Mouse (Mus musculus): ENCODE data around the gene Pcdh7. TPM values are rescaled to one million over a fixed set of nuclear protein-coding genes. Genes with fewer than 3 reads are reported as not detected.
"Not testable (repeated sequence)": the region's sequence is repeated elsewhere in the genome, so short reads cannot be mapped to it uniquely, and the experiment has no call there.

Pcdh7 gene
- polyA plus RNA-seq, 1 experiment = 4.4 TPM

GRCm38 (mm10) chr5:58116096-58116495 lies 398.3 kb downstream of the Pcdh7 start:
- Histone ChIP-seq H3K4me3 (ENCODE audit: low read depth, low read length) (no peak overlapping the region), H3K4me1 (ENCODE audit: control insufficient read depth, insufficient read depth, insufficient read length, low read length) (no peaks in the 10 kb centered on the region), H3K27ac (ENCODE audit: insufficient read depth, low read depth, low read length) (no peak overlapping the region), H3K36me3 (ENCODE audit: control insufficient read depth, insufficient read depth, low read length) (no peaks in the 10 kb centered on the region), H3K27me3 (ENCODE audit: control insufficient read depth, insufficient read depth, low read length) (no peaks in the 10 kb centered on the region)
- TF ChIP-seq POLR2A (IDR thresholded peaks at IDR 0.05; ENCODE audit: low read depth, low read length) (no peak), CTCF (IDR thresholded peaks at IDR 0.05; ENCODE audit: extremely low read depth, insufficient read length, insufficient replicate concordance, low read depth, low read length) (no peak)
- WGBS = 69% methylated on average over 3 of the region's 3 CpGs

- no peak overlapping the region for H3K27ac ChIP-seq (ENCODE audit: insufficient read depth, low read depth, low read length)
- TF ChIP-seq CTCF (IDR thresholded peaks at IDR 0.05; ENCODE audit: extremely low read depth, insufficient read length, insufficient replicate concordance, low read depth, low read length) (no peak), POLR2A (IDR thresholded peaks at IDR 0.05; ENCODE audit: low read depth, low read length) (no peak)
- H3K4me1 ChIP-seq (ENCODE audit: control insufficient read depth, insufficient read depth, insufficient read length, low read length) = no peaks in the 10 kb centered on the region
- H3K36me3 ChIP-seq (ENCODE audit: control insufficient read depth, insufficient read depth, low read length) = no peaks in the 10 kb centered on the region
- WGBS = 77% methylated on average over 3 of the region's 3 CpGs
- H3K4me3 ChIP-seq (ENCODE audit: low read depth, low read length) = no peak overlapping the region
- no peaks in the 10 kb centered on the region for H3K27me3 ChIP-seq (ENCODE audit: control insufficient read depth, insufficient read depth, low read length)
Observed at GRCm38 (mm10) chr5:58117896-58118295, 400.1 kb downstream of the Pcdh7 start.

GRCm38 (mm10) chr5:58118930-58119611 lies 401.3 kb downstream of the Pcdh7 start:
- no peak for TF ChIP-seq POLR2A (IDR thresholded peaks at IDR 0.05; ENCODE audit: low read depth, low read length)
- no peak for TF ChIP-seq CTCF (IDR thresholded peaks at IDR 0.05; ENCODE audit: extremely low read depth, insufficient read length, insufficient replicate concordance, low read depth, low read length)
- Histone ChIP-seq H3K4me3 (ENCODE audit: low read depth, low read length) (no peak overlapping the region), H3K27ac (ENCODE audit: insufficient read depth, low read depth, low read length) (no peak overlapping the region), H3K4me1 (ENCODE audit: control insufficient read depth, insufficient read depth, insufficient read length, low read length) (no peaks in the 10 kb centered on the region), H3K36me3 (ENCODE audit: control insufficient read depth, insufficient read depth, low read length) (no peaks in the 10 kb centered on the region), H3K27me3 (ENCODE audit: control insufficient read depth, insufficient read depth, low read length) (no peaks in the 10 kb centered on the region)
- WGBS = 26% methylated on average over 3 of the region's 3 CpGs

- 65% methylated on average over 2 of the region's 2 CpGs for WGBS
Observed at GRCm38 (mm10) chr5:58143897-58144296, 426.1 kb downstream of the Pcdh7 start.

GRCm38 (mm10) chr5:58153966-58154365 lies 436.2 kb downstream of the Pcdh7 start:
- Histone ChIP-seq H3K27ac (ENCODE audit: insufficient read depth, low read depth, low read length) (no peak overlapping the region), H3K27me3 (ENCODE audit: control insufficient read depth, insufficient read depth, low read length) (no peaks in the 10 kb centered on the region), H3K4me1 (ENCODE audit: control insufficient read depth, insufficient read depth, insufficient read length, low read length) (no peaks in the 10 kb centered on the region), H3K4me3 (ENCODE audit: low read depth, low read length) (no peak overlapping the region), H3K36me3 (ENCODE audit: control insufficient read depth, insufficient read depth, low read length) (no peaks in the 10 kb centered on the region)
- TF ChIP-seq POLR2A (IDR thresholded peaks at IDR 0.05; ENCODE audit: low read depth, low read length) (no peak), CTCF (IDR thresholded peaks at IDR 0.05; ENCODE audit: extremely low read depth, insufficient read length, insufficient replicate concordance, low read depth, low read length) (no peak)
- 77% methylated on average over 5 of the region's 5 CpGs for WGBS

More at GRCm38 (mm10) chr5:58143897-58144296, 426.1 kb downstream of the Pcdh7 start:
- Histone ChIP-seq H3K4me3 (ENCODE audit: low read depth, low read length) (no peak overlapping the region), H3K27ac (ENCODE audit: insufficient read depth, low read depth, low read length) (no peak overlapping the region), H3K4me1 (ENCODE audit: control insufficient read depth, insufficient read depth, insufficient read length, low read length) (no peaks in the 10 kb centered on the region), H3K36me3 (ENCODE audit: control insufficient read depth, insufficient read depth, low read length) (no peaks in the 10 kb centered on the region), H3K27me3 (ENCODE audit: control insufficient read depth, insufficient read depth, low read length) (no peaks in the 10 kb centered on the region)
- no peak for TF ChIP-seq POLR2A (IDR thresholded peaks at IDR 0.05; ENCODE audit: low read depth, low read length)
- no peak for TF ChIP-seq CTCF (IDR thresholded peaks at IDR 0.05; ENCODE audit: extremely low read depth, insufficient read length, insufficient replicate concordance, low read depth, low read length)

GRCm38 (mm10) chr5:58172218-58172617 lies 454.5 kb downstream of the Pcdh7 start:
- no peak for TF ChIP-seq POLR2A (IDR thresholded peaks at IDR 0.05; ENCODE audit: low read depth, low read length)
- TF ChIP-seq CTCF (IDR thresholded peaks at IDR 0.05; ENCODE audit: extremely low read depth, insufficient read length, insufficient replicate concordance, low read depth, low read length) = no peak
- no peak overlapping the region for H3K27ac ChIP-seq (ENCODE audit: insufficient read depth, low read depth, low read length)
- H3K27me3 ChIP-seq (ENCODE audit: control insufficient read depth, insufficient read depth, low read length) = no peaks in the 10 kb centered on the region
- no peaks in the 10 kb centered on the region for H3K4me1 ChIP-seq (ENCODE audit: control insufficient read depth, insufficient read depth, insufficient read length, low read length)
- H3K4me3 ChIP-seq (ENCODE audit: low read depth, low read length) = no peak overlapping the region
- H3K36me3 ChIP-seq (ENCODE audit: control insufficient read depth, insufficient read depth, low read length) = no peaks in the 10 kb centered on the region

- H3K36me3 ChIP-seq (ENCODE audit: control insufficient read depth, insufficient read depth, low read length); H3K27ac ChIP-seq (ENCODE audit: insufficient read depth, low read depth, low read length); H3K27me3 ChIP-seq (ENCODE audit: control insufficient read depth, insufficient read depth, low read length): not testable (repeated sequence)
Observed at GRCm38 (mm10) chr5:58174335-58174734, 456.6 kb downstream of the Pcdh7 start.

More at GRCm38 (mm10) chr5:58174335-58174734, 456.6 kb downstream of the Pcdh7 start:
- H3K4me1 ChIP-seq (ENCODE audit: control insufficient read depth, insufficient read depth, insufficient read length, low read length); H3K4me3 ChIP-seq (ENCODE audit: low read depth, low read length): not testable (repeated sequence)

Data from small intestine, adult 2 months (tissue).